Mouse (Mus musculus) cerebellum, postnatal 25 days (tissue): ENCODE data around the gene C8a.
A peak's percentile ranks its signal among the peaks of the same experiment; 100 is the strongest.

Experiments used
- DNase-seq, 2 experiments: peaks; one replicate each; pipeline ENCODE4 v3.0.0; 2021; ENCODE audit warnings: mixed read lengths in 2 of 2

The C8a gene

DNA sequence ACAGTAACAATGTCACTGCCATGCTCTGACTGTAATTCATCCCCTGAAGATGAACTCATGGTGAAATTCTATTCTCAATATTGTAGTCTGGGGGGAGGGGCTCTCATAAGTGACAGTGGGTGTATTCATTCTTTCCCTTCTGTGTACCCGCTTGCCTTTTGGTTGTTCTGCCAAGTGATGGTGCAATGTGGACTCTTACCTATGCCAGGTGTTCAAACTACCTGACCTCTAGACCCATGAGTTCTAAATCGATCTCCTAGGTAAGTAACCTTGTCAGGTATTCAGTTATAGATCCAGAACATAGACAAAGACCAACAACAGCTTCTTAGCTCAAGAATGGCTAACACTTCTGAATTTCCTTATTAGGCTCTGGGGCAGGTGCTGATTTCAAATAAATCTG lies 37.9 kb downstream of the C8a start:
- no peak for DNase-seq

DNA sequence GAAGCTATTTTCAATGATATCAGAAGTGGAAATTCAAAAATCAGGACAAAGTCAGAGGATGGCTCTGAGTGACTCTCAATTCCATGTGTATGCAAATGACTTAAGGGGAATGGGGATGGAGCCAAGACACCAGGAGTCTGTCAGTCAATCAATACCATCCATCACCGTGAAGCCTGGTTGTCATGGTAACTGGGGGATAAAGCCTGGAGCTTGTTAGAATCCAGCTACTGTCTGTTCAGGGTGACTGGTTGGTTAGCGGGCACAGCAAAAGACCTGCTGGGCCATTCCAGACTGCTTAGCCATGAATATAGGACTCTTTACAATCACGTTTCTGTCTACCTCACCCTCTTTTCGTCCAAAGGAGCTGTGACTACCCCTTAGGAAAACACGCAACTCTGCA lies 41.1 kb downstream of the C8a start:
- no peak for DNase-seq

DNA sequence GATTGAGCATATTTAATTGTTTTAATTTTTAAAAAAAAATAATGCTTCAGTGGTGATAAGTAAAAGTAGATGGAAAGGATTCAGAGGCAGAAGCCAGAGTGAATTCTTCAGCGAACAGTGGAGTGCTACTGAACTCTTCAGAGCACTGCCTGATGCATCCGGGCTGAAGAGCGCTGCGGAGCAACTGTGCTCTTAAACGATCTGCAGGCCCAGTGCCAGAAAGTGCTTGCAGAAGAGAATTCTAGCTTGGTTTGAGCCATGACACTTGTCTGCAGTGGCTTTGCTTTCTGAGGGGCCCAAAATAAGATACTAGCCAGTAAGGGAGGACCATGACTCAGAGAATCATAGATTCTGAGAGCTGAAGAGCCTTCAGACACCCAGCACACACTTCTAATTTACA lies 47.3 kb downstream of the C8a start:
- DNase-seq: peak in 1 of 2 experiments; percentile 53

DNA sequence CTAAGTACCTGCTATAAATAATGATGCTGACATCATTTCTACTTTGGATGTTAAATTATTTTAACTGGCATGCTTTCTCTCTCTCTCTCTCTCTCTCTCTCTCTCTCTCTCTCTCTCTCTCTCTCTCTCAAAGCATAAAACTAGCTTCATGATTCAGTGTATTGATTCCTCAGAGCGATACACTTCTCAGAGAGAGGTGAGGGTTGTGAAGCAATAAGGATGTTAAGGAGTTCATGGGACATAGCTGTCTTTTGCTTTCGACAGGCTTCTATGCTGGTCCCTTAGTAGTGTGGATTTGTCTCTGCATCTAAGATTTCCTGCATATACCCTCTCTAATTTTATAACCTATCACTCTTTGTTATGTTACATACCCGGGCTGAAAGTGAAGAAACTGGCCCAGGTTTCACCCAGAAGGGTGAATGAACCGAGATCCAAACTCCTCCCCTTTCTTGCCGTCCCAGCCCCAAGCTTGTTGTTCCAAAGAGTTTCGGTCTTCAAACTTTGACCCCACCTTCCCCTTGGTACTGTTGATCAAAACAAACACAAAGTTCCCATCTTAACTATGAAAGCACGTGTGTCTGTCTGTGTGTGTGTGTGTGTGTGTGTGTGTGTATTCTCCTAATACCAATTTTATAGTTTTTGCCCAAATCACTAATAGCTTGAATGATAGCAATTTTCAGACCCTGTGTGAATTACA lies 51.7 kb downstream of the C8a start:
- DNase-seq: no peak

DNA sequence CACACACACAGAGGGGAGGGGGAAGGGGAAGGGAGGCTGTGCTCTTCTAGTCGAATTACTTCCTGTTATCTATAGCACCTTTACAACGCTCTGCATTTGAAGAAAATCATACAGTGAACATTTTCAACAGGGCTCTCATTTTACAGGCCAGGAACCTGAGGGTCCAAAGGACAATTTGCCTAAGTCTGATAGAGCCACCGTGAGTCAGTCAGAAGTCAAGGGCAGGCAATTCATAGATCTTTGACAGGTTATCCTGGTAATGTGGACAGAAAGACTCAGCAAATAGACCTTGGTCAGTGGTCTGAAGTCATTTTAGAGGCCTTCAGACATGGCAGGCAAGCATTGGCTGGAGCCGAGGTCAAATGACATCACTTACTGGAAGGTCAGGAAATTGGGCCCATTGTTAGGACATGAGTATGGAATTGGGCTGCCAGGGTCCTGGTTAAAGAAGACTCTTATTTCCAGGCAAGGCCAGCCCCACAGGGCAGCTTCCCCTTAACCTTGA lies 52.5 kb downstream of the C8a start:
- DNase-seq: no peak

DNA sequence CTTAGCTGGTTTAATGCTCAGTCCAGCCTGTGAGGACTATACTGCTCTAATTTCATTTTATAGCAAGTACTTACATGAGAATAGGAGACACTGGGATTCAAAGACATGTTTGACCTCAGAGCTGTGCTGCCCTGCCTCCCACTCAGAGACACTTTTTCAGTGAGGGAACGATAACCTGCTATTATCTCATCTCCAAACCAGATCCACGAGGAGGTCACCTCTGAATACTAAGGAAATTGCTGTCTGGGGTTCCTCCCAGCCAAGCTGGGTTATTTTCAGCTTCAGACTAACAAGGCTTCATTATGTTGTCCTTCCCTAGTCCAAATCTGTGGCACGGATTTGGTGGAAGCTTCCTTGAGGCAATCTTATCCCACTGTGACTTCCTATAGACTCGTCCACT lies 56.3 kb downstream of the C8a start:
- no peak for DNase-seq

DNA sequence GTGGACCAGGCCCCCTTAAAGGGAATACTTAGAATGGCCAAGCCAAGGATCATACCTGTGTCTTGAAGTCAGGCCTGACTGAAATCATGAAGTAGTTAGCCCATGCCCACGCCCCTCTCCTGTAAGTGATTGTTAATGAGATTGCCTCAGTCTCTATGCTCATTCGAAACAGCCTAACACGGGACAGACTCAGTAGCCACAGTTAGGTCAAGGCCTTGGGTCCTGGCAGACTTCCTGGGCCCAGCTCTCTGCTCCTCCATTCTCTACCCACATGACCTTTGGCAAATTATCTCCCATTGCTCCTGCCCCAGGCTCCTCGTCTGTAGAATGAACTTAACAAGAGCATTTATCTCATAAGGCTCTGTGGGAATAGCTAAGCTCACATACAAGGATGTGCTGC lies 57.2 kb downstream of the C8a start:
- no peak for DNase-seq

DNA sequence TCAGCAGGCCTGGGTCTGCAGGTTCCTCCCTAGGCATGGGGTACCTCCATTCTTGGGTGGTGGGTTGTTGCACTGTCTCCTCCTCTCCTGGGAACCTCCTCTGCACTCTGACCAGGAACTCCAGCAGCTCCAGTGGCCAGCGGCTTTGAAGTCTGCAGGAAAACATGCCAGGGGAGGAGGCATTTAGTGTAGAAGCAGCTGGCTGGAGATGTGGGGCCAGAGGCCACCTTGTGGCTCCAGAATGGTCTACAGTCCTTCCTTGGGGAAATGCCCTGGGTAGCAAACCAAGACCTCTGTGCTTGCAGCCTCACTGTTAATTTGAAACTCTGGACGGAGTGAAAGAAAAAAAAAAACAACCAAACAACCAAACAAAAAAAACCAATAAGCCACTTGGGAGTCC lies 58.7 kb downstream of the C8a start:
- DNase-seq: no peak

DNA sequence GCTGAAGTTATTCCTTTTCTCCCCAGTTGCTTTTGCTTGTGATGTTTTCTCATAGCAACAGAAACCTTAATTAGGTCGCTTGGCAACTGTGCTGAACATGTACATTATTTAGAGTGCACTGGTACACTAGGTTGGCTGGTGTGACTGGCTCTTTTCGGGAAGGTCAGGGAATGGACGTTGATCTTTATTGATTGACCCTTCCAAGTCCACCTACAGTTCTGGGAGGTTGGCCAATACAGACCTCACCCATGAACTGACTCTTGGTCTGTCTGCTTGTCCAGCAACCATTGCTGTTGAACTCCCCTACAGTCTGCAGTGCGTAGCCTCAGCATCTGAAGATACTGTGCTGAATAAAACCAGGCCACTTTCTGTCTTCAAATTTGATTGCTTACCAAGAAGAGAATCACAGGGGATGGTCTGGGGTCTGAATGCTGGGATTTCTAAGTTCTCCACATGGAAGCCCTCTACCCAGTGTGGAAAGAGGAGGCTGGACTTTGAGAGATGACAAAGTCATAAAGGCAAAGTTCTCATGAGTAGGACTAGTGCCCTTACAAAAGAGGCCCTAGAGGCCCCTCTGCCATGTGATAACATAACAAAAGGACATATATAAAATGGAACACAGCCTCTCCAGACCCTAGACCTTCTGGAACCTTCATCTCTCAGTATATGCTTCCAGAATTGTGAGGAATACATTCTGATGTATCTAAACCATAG lies 59.5 kb downstream of the C8a start:
- DNase-seq: no peak

DNA sequence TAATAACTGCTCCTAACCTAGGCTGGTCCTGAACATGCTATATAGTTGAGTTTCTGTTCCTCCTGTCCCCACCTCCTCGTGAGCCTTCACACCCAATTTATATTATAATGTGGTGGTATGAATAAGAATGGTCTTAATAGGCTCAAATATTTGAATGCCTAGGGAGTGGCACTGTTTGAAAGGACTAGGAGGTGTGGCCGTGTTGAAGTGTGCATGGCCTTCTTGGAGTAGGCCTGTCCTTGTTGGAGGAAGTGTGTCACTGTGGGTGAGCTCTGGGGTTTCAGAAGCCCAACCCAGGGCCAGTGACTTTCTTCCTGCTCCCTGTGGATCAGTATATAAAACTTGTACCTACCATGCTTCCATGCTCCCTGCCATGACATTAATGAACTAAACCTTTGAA lies 62.6 kb downstream of the C8a start:
- no peak for DNase-seq

DNA sequence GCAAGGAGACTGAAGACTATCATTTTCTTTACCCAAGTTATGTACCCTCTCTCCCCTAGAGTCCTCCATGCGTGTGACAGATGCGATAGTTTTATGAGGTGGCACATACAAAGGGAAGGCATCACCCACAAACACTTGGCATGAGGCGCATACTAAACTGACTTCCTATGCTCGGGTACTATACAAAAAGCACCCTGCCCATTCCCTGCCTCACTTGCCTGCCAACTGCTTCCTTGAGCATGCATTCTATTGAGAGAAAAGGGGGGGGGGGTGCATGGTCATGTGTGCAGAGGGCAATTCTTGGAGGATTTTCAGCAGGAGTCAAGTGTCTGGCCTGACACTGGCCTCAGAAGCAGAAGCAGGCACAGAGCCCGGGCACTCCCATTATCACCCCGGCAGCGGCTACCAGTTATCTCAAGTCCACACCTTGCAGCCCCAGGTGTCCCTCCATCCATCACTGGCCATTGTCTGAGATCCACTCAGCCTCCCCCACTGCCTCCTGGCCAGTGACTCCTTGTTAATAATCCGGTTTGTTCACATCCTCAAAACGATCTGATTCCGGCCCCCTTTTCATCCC lies 65.4 kb downstream of the C8a start:
- DNase-seq: no peak

DNA sequence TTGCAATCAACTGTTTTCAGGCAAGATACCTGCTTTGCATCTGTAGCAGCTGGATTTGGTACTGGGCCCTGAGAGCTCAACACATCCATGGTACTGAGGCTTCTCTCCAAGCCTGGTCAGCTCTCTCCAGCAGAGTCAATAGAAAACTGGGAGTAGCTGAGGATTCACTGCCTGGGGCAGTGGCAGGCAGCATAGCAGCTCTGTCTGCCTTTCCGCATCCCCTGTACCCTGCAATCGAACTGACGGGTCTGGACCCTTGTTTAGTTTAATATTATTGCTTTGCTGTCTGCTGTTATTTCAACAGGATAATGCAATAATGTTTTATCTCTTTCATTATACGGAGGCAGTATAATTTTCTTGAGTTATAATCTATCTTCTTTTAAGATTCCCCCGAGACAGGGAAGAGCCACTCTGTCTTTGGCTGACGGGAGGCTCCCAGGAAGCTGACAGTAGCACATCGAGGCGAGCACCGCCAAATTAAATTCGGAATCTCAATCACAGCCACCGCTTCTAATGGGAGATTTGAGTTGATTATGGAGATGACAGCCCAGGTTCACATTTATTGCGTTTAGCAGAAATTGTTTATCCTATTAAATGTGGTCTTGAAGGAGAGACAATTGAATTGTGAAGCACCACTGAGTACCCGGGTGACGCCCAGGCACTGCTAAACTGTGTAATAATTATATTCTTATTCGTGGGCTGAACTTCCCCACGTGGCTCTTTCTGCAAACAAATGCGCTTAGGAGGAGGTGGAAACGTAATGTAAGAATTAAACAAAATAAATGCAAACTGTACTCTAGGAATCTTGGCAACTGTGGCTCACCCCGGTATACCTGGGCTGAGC lies 70.6 kb downstream of the C8a start:
- DNase-seq: no peak

DNA sequence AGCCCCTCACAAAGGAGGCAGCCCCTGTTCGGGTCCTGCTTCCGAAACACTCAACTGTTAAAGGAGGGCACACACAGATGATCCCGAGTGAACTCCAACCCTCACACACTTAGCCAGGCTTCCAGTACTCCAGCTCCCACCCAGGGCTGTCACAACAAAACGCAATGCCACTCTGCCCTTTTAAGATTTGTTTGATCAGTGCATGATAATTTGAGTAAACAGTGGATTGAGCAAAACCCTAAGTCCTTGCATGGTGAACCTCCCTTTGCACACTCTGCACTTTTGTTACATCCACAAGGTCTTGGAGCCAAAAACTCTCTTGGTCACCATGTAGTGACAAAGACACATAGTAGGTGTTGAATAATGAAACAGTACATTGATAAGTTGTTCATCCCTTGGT lies 72.1 kb downstream of the C8a start:
- DNase-seq: no peak

DNA sequence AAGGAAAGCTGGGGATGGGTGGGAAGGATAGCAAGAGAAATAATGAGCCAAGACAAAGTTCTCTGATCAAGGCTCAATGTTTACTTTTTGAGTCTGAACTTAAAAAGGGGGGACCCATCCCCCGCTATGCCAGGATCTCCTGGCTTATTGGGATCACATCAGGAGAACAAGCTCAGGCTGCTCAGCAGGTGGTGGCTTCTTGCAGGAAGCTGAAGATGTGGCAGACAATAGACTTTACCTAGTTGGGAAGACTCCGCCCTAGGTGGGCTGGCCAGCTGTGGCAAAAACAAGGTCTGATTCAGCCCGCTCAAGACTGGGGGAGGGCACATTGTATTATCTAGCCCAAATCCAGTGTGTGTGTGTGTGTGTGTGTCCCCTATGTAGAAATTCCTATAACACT lies 74.6 kb downstream of the C8a start:
- DNase-seq: no peak

DNA sequence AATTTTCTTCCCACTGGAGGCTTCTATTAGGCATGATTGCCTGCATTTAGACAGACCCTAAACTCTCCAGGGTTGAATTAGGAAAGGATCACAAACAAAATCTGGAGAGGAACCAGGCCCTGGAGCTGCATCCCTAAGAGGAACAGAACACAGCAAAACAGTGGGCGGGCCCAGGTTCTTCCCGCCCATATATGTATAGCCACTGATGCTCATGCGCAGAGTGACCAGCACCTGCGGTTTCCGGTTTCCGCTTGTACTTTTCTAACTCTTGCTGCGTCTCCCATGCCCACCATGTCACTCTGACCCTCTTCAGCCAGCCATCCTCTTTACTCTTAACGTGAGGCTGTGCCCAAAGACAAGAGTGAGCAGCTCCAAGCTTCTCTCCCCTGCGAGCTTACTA lies 77.2 kb downstream of the C8a start:
- no peak for DNase-seq

DNA sequence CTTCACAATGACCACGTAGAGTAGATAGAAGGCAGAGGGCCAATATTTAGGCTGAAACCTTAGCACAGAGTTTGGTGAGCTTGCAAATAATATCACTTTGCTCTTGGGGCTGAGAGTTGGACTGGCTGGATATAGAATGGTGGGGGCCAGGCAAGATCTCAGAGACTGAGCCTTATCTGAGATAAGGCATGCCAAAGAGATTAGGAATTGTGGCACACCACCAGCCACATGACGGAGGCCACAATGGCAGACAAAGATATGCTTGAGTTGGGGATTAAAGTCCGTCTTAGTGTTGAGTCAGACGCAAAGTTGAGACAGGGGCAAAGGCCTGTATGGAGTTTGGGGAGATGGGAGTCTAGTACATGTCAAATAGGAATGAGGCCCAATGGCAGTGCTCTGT lies 84.1 kb downstream of the C8a start:
- DNase-seq: no peak

DNA sequence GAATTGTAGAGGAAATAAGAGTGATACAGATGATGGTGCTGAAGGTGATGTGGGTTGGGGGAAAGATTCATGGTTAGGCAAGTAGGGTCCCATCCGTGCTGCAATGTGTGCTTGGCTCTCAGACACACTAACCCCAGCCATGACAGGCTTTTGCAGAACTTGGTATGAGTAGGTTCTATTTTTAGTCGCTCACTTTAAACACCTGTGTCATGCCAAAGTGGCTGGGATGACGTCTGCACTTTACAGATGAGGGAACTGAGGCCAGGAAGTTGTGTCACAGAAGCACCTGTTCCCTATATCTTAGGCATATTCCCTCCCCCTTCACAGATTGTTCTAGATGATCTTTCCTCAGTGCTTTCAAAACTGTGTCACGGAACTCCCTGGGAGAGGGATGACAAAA lies 93.9 kb downstream of the C8a start:
- DNase-seq: no peak

DNA sequence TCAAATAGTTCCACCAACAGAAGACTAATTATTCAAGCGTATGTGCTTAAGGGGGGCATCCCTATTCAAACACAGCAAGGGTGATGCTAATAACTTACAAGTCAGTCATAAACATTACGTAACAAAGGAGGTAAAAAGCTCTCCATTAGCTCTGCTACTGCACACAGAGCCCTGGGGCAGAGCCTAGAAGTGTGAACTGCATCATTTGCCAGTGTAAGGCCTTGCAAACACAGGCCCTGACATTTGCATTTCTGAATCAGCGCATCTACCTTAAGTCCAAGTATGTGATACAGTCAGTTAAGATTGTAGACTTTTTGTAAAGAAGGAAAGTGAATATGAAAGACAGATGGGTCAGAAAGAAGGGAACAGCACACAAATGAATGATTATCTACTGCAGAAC lies 94.8 kb downstream of the C8a start:
- DNase-seq: no peak

DNA sequence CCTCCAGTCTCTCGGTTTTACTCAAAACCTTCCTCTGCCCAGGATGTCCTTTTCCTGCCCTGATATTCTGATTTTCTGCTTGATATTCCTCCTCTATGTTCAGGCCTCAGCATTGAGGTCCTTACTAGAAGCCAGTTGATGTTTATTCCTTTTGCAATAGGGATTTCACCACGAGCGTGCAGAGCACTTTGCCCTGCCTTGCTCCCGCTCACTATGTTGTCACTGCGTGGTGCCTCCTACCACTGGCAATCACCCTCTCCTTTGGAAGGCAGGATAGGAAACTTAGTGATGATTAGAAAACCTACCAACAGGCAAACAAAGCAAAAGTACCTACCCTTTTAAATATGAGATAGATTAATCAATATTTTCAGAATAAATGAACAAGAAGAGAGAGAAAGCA lies 96.7 kb downstream of the C8a start:
- DNase-seq: no peak

DNA sequence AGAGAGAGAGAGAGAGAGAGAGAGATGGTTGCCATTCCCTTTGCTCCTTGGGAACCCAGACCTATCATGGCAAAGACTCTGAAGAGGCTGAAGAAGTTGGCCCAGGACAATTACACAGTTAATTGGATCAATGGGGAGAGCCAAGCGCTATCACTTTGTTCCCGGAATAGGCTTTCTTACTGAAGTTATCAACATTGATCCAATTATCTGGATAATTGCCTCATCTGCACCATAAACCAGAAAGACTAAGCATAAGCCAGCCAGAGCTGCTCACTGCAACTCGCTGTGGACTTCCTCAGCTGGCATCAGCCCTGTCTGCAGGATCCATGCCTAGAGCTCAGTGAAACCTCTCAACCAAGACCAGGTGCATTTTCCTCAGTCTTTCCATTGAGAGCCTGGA lies 100.6 kb downstream of the C8a start:
- no peak for DNase-seq

DNA sequence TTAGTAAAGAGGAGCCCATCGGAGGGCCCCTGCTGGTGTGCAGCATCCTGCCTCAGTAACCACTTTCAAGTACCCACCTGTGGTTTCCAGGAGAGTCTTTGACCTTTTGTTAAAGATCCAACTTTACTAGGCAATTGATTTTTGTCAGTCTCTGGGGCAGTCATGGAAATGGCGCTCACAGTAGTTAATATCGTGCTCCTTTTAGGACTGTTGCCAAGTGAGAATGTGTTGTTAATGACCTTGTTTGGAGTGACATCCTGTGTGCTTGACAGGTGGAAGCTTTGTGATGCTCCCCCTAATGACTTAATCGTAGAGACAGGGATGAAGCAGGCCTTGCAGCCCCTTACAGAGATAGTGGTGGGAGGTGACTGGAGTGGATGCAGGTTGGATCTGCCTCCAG lies 105.9 kb downstream of the C8a start:
- DNase-seq: no peak

DNA sequence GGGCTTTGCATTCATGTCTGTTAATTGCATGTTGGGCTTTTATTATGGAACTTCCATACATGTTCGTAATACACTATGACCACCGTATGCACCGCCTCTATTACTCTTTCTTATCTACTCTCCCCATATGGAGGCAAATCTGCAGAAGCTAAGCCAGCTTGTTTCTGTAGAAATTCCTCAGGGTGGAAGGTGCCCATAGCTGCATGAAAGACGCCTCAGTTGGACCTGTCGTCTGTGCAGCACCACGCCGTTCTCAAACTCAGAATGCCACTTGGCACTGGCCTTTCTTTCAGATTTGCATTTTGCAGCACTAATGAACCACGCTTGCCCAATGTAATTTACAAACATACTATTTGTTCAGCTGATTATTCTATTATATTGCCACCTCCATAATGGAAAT lies 106.6 kb downstream of the C8a start:
- DNase-seq: no peak

DNA sequence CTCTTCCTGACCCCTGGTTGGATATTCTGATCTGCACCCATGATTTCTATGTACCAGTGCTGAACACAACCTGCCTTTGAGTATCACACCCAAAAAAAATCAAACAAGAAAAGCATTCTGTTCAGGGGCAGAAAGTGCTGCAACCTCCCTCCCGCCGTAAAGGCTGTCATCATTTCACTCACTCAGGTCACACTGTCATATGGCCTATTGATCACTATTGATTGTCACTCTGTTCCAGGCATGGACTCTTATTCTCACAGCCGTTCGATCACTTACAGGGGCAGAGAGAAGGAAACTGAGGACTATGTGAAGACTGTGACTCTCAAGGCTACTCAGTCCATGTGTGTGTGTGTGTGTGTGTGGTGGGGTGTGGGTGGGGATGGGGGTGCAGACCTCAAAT lies 108.0 kb downstream of the C8a start:
- no peak for DNase-seq

DNA sequence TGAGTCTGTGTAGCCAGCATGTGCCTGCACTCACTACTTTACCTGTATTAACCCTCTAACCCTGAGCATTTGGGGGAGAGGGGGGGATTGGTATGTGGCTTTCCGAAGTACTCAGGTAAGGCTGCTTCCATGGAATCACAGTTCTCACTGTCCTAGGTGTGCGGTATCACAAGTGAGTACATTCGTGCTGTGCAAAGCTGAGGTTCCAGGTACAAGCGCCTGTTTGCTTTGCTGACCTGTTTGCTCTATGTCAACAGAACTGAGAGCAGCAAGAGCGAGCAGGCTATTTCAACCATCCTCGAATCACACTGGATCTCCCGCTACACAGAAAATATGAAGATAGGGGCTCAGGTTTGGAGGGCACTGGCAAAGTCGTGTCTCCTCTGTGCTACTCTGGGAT lies 110.1 kb downstream of the C8a start, which contains the start of gene C8b:
C8b (plus strand) TSS at position 253 of the 400 bp plus-strand sequence.
- no peak for DNase-seq
